Mouse (Mus musculus) testis, adult 2 months (tissue): ENCODE data around the gene Oaz3.

Experiments
- CTCF ChIP-seq: fragments of 200-500 bp; IDR thresholded peaks from 2 replicates; pipeline ENCODE4 v1.5.1; 2012; ENCODE audit warnings: low read depth, mild to moderate bottlenecking, inconsistent platforms, low read length, moderate library complexity; ENCODE audit not compliant: control insufficient read depth, insufficient read depth, insufficient replicate concordance
- POLR2A ChIP-seq: fragments of 200-500 bp; IDR thresholded peaks from 2 replicates; pipeline ENCODE4 v1.6.1; 2012; ENCODE audit warnings: low read depth, mild to moderate bottlenecking, inconsistent platforms, low read length, moderate library complexity; ENCODE audit not compliant: control insufficient read depth

- no peak for TF ChIP-seq CTCF
- TF ChIP-seq POLR2A, result no peak
Measured at GRCm38 (mm10) chr3:94404366-94405054, 39.2 kb downstream of the Oaz3 start.
